Mouse (Mus musculus): ENCODE measurements around the gene Pcnt. TPM values are rescaled to one million over a fixed set of nuclear protein-coding genes. Genes with fewer than 3 reads are reported as not detected.

The Pcnt gene
- polyA plus RNA-seq, 1 experiment, result 11.5 TPM

DNA sequence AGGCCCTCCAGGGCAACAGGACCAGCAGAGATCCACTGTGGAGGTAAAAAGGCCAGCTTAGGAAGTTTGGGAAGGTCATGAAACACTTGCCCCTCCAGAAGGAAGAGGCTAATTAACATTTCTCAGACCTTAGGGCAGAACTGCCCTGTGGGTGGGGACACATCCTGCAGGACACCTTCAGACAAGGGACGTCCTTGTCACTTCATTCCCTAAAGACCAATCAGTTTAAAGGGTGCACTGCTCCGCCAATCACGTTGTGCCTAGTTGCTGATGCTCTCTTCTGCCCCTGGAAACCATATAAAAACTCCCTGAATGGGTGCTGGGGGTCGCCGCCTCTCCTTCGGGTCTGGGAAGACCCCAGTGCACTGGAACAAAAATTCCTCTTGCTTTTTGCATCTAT lies 20.1 kb upstream of the Pcnt start:
- H3K4me2 ChIP-seq (ENCODE audit: low read depth), result no peak overlapping the region
- no peaks in the 10 kb centered on the region for H3K36me3 ChIP-seq (ENCODE audit: control insufficient read depth, insufficient read depth)
- H3K4me3 ChIP-seq, result no peak overlapping the region
- TF ChIP-seq POLR2A (IDR thresholded peaks at IDR 0.05; ENCODE audit: insufficient read length, low read depth), result no peak
- no peak for TF ChIP-seq USF1 (IDR thresholded peaks at IDR 0.05; ENCODE audit: low read depth)
- no peak for TF ChIP-seq TCF3 (IDR thresholded peaks at IDR 0.05; ENCODE audit: insufficient read length, low read depth)
- no peak for TF ChIP-seq POLR2AphosphoS2 (IDR thresholded peaks at IDR 0.05; ENCODE audit: insufficient read length, low read depth)
- no peak for TF ChIP-seq MYOG (IDR thresholded peaks at IDR 0.05; ENCODE audit: control insufficient read depth in 1 of 3, insufficient read depth in 1 of 3, insufficient read length in 2 of 3, low read depth in 2 of 3)
- TF ChIP-seq SRF (IDR thresholded peaks at IDR 0.05; ENCODE audit: control insufficient read depth, insufficient read length, low read depth), result no peak
- no peaks in the 10 kb centered on the region for H3K79me2 ChIP-seq (ENCODE audit: control insufficient read depth, insufficient read depth)
- no peaks in the 10 kb centered on the region for H3K27me3 ChIP-seq (ENCODE audit: control insufficient read depth, insufficient read depth, insufficient read length)
- H3ac ChIP-seq (ENCODE audit: control insufficient read depth, insufficient read length), result no peak overlapping the region

DNA sequence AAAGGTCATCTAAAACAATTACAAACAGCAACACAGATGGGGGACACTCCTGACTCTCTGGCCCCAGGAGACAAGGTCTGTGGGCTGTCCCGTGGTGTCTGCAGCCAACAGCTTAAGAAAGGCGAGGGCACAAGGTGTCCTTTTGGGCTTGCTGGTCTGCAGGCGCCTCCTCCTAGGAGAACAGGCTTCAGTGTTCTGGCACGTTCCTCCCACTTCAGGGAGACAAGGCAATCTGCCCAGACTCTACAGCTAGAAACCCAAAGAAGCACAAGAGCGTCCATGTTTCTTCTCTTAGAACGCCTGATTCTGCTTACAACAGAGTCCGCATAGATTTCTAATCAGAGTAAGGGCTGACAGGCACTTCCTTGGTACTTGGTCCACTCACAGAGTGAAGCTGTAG lies 19.7 kb upstream of the Pcnt start:
- no peak overlapping the region for H3K4me2 ChIP-seq (ENCODE audit: low read depth)
- H3ac ChIP-seq (ENCODE audit: control insufficient read depth, insufficient read length), result no peak overlapping the region
- H3K79me2 ChIP-seq (ENCODE audit: control insufficient read depth, insufficient read depth), result no peaks in the 10 kb centered on the region
- H3K27me3 ChIP-seq (ENCODE audit: control insufficient read depth, insufficient read depth, insufficient read length), result no peaks in the 10 kb centered on the region
- no peaks in the 10 kb centered on the region for H3K36me3 ChIP-seq (ENCODE audit: control insufficient read depth, insufficient read depth)
- H3K4me3 ChIP-seq, result no peak overlapping the region
- TF ChIP-seq POLR2A (IDR thresholded peaks at IDR 0.05; ENCODE audit: insufficient read length, low read depth), result no peak
- no peak for TF ChIP-seq CEBPB (IDR thresholded peaks at IDR 0.05; ENCODE audit: insufficient read depth, poor library complexity, severe bottlenecking)
- TF ChIP-seq TCF3 (IDR thresholded peaks at IDR 0.05; ENCODE audit: insufficient read length, low read depth), result no peak
- no peak for TF ChIP-seq POLR2AphosphoS2 (IDR thresholded peaks at IDR 0.05; ENCODE audit: insufficient read length, low read depth)
- no peak for TF ChIP-seq SRF (IDR thresholded peaks at IDR 0.05; ENCODE audit: control insufficient read depth, insufficient read length, low read depth)

GRCm38 (mm10) chr10:76461255-76461654 lies 18.7 kb upstream of the Pcnt start:
- H3K4me2 ChIP-seq (ENCODE audit: low read depth), result no peak overlapping the region
- TF ChIP-seq MYOG (IDR thresholded peaks at IDR 0.05; ENCODE audit: control insufficient read depth in 1 of 3, insufficient read depth in 1 of 3, insufficient read length in 2 of 3, low read depth in 2 of 3), result peak; percentile 55 to 88 (median 74)
- no peak for TF ChIP-seq POLR2A (IDR thresholded peaks at IDR 0.05; ENCODE audit: insufficient read length, low read depth)
- TF ChIP-seq MAX (IDR thresholded peaks at IDR 0.05; ENCODE audit: low read depth), result no peak
- TF ChIP-seq E2F4 (IDR thresholded peaks at IDR 0.05; ENCODE audit: insufficient read depth), result no peak
- TF ChIP-seq CEBPB (IDR thresholded peaks at IDR 0.05; ENCODE audit: insufficient read depth, poor library complexity, severe bottlenecking), result no peak
- no peak for TF ChIP-seq USF1 (IDR thresholded peaks at IDR 0.05; ENCODE audit: low read depth)
- peak in 2 of 3 experiments; percentile 73 to 86 for TF ChIP-seq MYOD1 (IDR thresholded peaks at IDR 0.05; ENCODE audit: control insufficient read depth in 1 of 3, insufficient read length in 2 of 3, low read depth in 2 of 3)
- TF ChIP-seq TCF12 (IDR thresholded peaks at IDR 0.05; ENCODE audit: insufficient read depth, poor library complexity, severe bottlenecking), result peak; percentile 27
- TF ChIP-seq SRF (IDR thresholded peaks at IDR 0.05; ENCODE audit: control insufficient read depth, insufficient read length, low read depth), result no peak
- TF ChIP-seq REST (IDR thresholded peaks at IDR 0.05; ENCODE audit: insufficient read depth, insufficient read length), result no peak
- TF ChIP-seq POLR2AphosphoS2 (IDR thresholded peaks at IDR 0.05; ENCODE audit: insufficient read length, low read depth), result no peak
- TF ChIP-seq TCF3 (IDR thresholded peaks at IDR 0.05; ENCODE audit: insufficient read length, low read depth), result no peak

DNA sequence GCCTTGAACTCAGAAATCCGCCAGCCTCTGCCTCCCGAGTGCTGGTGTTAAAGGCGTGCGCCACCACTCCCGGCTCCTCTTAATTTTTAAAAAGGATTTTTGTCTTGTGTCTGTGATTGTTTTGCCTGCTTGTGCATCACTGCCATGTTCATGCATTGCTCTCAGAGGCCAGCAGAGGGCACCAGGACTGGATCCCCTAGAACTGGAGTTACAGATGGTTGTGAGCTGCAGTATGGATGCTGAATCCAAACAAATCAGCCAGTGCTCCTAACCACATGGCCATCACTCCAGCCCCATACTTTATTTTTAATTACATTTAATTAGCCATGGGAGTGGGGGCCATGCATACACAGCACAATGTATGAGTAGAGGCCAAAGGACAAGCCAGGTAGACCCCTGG lies 12.7 kb upstream of the Pcnt start:
- Histone ChIP-seq H3K27me3 (ENCODE audit: control insufficient read depth, insufficient read depth, insufficient read length) (peaks cover 21% of the 10 kb centered on the region), H3K36me3 (ENCODE audit: control insufficient read depth, insufficient read depth) (no peaks in the 10 kb centered on the region), H3ac (ENCODE audit: control insufficient read depth, insufficient read length) (no peak overlapping the region), H3K4me2 (ENCODE audit: low read depth) (no peak overlapping the region), H3K79me2 (ENCODE audit: control insufficient read depth, insufficient read depth) (no peaks in the 10 kb centered on the region), H3K4me3 (no peak overlapping the region)
- TF ChIP-seq POLR2A (IDR thresholded peaks at IDR 0.05; ENCODE audit: insufficient read length, low read depth) (no peak), MAX (IDR thresholded peaks at IDR 0.05; ENCODE audit: low read depth) (no peak), MYOD1 (IDR thresholded peaks at IDR 0.05; ENCODE audit: control insufficient read depth in 1 of 3, insufficient read length in 2 of 3, low read depth in 2 of 3) (no peak), TCF3 (IDR thresholded peaks at IDR 0.05; ENCODE audit: insufficient read length, low read depth) (no peak), TCF12 (IDR thresholded peaks at IDR 0.05; ENCODE audit: insufficient read depth, poor library complexity, severe bottlenecking) (no peak), SRF (IDR thresholded peaks at IDR 0.05; ENCODE audit: control insufficient read depth, insufficient read length, low read depth) (no peak), REST (IDR thresholded peaks at IDR 0.05; ENCODE audit: insufficient read depth, insufficient read length) (no peak), CEBPB (IDR thresholded peaks at IDR 0.05; ENCODE audit: insufficient read depth, poor library complexity, severe bottlenecking) (no peak), POLR2AphosphoS2 (IDR thresholded peaks at IDR 0.05; ENCODE audit: insufficient read length, low read depth) (no peak), E2F4 (IDR thresholded peaks at IDR 0.05; ENCODE audit: insufficient read depth) (no peak), MYOG (IDR thresholded peaks at IDR 0.05; ENCODE audit: control insufficient read depth in 1 of 3, insufficient read depth in 1 of 3, insufficient read length in 2 of 3, low read depth in 2 of 3) (no peak), USF1 (IDR thresholded peaks at IDR 0.05; ENCODE audit: low read depth) (no peak)

More at GRCm38 (mm10) chr10:76461255-76461654, 18.7 kb upstream of the Pcnt start:
- Histone ChIP-seq H3K4me3 (no peak overlapping the region), H3ac (ENCODE audit: control insufficient read depth, insufficient read length) (no peak overlapping the region), H3K79me2 (ENCODE audit: control insufficient read depth, insufficient read depth) (no peaks in the 10 kb centered on the region), H3K36me3 (ENCODE audit: control insufficient read depth, insufficient read depth) (no peaks in the 10 kb centered on the region), H3K27me3 (ENCODE audit: control insufficient read depth, insufficient read depth, insufficient read length) (no peaks in the 10 kb centered on the region)

GRCm38 (mm10) chr10:76448851-76449250 lies 6.3 kb upstream of the Pcnt start, which contains the start of gene 2610028H24Rik:
Gene 2610028H24Rik, plus strand, starts transcription at chr10:76449081.
- no peak for TF ChIP-seq USF1 (IDR thresholded peaks at IDR 0.05; ENCODE audit: low read depth)
- no peak for TF ChIP-seq REST (IDR thresholded peaks at IDR 0.05; ENCODE audit: insufficient read depth, insufficient read length)
- Histone ChIP-seq H3K36me3 (ENCODE audit: control insufficient read depth, insufficient read depth) (no peaks in the 10 kb centered on the region), H3K27me3 (ENCODE audit: control insufficient read depth, insufficient read depth, insufficient read length) (peaks cover 31% of the 10 kb centered on the region), H3K4me2 (ENCODE audit: low read depth) (peak within 1 kb of the TSS; percentile 38), H3ac (ENCODE audit: control insufficient read depth, insufficient read length) (no peak within 1 kb of the TSS), H3K4me3 (no peak within 1 kb of the TSS), H3K79me2 (ENCODE audit: control insufficient read depth, insufficient read depth) (no peaks in the 10 kb centered on the region)

Measured in myocyte (in vitro differentiated cells).